7 mouse cellular contexts compared by ENCODE assay signal in the genomic region with DNA sequence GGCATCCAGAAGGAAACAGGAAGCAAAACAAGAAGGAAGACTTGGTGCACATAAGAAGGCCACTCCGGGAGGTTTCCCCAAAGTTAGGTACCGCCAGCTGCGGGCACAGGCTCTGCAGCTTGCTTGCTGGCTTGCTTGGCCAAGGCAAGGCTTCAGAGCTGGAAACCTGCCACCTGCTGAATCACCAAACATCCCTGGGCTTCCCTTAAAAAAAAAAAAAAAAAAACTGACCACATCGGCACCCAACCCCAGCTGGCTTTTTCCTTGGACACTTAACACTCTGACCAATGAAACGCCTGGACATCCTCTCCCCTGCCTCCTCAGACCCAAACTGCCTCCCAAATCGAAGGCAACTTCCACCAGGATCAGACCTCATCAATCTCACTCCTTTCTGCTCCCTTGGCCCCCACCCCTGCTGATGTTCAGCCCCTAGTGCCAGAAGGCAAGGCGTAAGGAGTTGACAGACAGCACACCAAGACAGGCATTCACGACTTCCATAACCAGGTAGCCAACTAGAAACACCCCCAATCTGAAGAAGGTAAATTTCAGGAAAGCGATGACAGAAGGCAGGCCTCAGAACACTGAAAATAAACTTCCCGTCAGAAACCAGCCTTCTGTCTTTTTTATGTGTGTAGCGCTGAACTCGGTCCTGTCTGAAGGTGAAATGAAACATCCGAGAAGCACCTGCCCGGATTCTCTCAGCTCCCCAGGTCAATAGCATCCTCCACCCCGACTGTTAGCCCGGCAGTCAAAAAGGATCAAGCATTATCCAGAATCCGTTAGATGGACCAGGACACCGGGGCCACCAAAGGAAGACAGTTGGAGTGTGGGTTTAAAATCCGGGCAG. TPM values are rescaled to one million over a fixed set of nuclear protein-coding genes. Genes with fewer than 3 reads are reported as not detected.
DNase-seq lines count a peak whose midpoint lies in the region; ATAC-seq and TF ChIP-seq lines count a peak whose summit lies in the region.

No protein-coding gene starts in this region.

- no peak overlapping the region for H3K9ac ChIP-seq in ES-E14 (ENCODE audit: insufficient read depth, low read depth, low read length, poor library complexity, severe bottlenecking)
- peak overlapping the region; percentile 82 for H3K9ac ChIP-seq in forebrain, embryonic 13.5 days

- in situ Hi-C loops in ES-E14 (cut with MboI; ENCODE audit: low sequenced_read_pairs in 2 of 2, unreplicated experiment in 2 of 2) = no loop called here

- no peaks in the 10 kb centered on the region for H3K36me3 ChIP-seq in ES-E14 (ENCODE audit: control insufficient read depth, insufficient read depth, low read length, poor library complexity, severe bottlenecking)
- H3K36me3 ChIP-seq in forebrain, embryonic 13.5 days (ENCODE audit: poor library complexity, severe bottlenecking) = no peaks in the 10 kb centered on the region
- H3K36me3 ChIP-seq in splenic B cell, adult 2 months (ENCODE audit: control insufficient read depth, insufficient read depth, low read length, poor library complexity, severe bottlenecking) = no peaks in the 10 kb centered on the region

- H3K9me3 ChIP-seq in ES-E14 (ENCODE audit: control insufficient read depth, insufficient read depth, low read depth, low read length) = no peaks in the 10 kb centered on the region
- no peaks in the 10 kb centered on the region for H3K9me3 ChIP-seq in forebrain, embryonic 13.5 days (replicated peaks)

- 28% methylated on average over 19 of the region's 19 CpGs for WGBS in forebrain, embryonic 13.5 days

- H3K4me1 ChIP-seq in ES-E14 (ENCODE audit: control insufficient read depth in 2 of 2, insufficient read depth in 2 of 2, low read length in 2 of 2, poor library complexity in 1 of 2) = peaks cover 4 to 8% of the 10 kb centered on the region in 2 experiments; a peak in 1 of 4 replicates
- H3K4me1 ChIP-seq in forebrain, embryonic 13.5 days = peaks cover 15% of the 10 kb centered on the region

- peak overlapping the region; percentile 91 for H3K4me2 ChIP-seq in forebrain, embryonic 13.5 days

- H3K27ac ChIP-seq in ES-E14 (ENCODE audit: insufficient read depth, low read depth, low read length, poor library complexity, severe bottlenecking) = no peak overlapping the region
- no peak overlapping the region for H3K27ac ChIP-seq in forebrain, embryonic 13.5 days

- peak overlapping the region; percentile 84 to 99 for H3K4me3 ChIP-seq in ES-E14 (ENCODE audit: insufficient read depth in 1 of 2, low read depth in 1 of 2, low read length in 2 of 2, poor library complexity in 1 of 2, severe bottlenecking in 1 of 2)
- H3K4me3 ChIP-seq in forebrain, embryonic 13.5 days = peak overlapping the region; percentile 74

- H3K27me3 ChIP-seq in forebrain, embryonic 13.5 days = peaks cover 12% of the 10 kb centered on the region; the same call in 1 of the 2 replicates
- H3K27me3 ChIP-seq in splenic B cell, adult 2 months (ENCODE audit: control insufficient read depth, insufficient read depth, low read length, poor library complexity, severe bottlenecking) = no peaks in the 10 kb centered on the region

- DNase-seq in ES-E14 (ENCODE audit: low read depth, low spot score) = no peak
- peak; percentile 90 for DNase-seq in adrenal gland, postnatal 10 days
- DNase-seq in heart, postnatal 4 days = peak; percentile 82
- DNase-seq in layer of hippocampus, postnatal 10 days (ENCODE audit: low spot score in 2 of 2) = peak; percentile 43 to 62
- peak; percentile 86 for DNase-seq in lung, postnatal 36 days
- peak; percentile 19 for DNase-seq in splenic B cell, adult 2 months (ENCODE audit: low read depth, low spot score)

- no peak for ATAC-seq in forebrain, embryonic 13.5 days

TF ChIP-seq in ES-E14, 5 proteins besides CTCF, POLR2A, EP300 and RAD21:
- TF ChIP-seq CHD2 (IDR thresholded peaks at IDR 0.05; ENCODE audit: low read depth, low read length) (no peak), ZNF384 (IDR thresholded peaks at IDR 0.05; ENCODE audit: low read depth, low read length) (peak; percentile 41; the same call in 1 of the 2 replicates)

RNA-seq across cellular contexts. Expression of a gene that starts 2.7 kb away (rescaled TPM):
- total RNA-seq in ES-E14 (2012; rRNA removed) = 42.5 and 57.0 TPM in 2 replicates
- total RNA-seq in adrenal gland, postnatal 10 days (2021) = 10 to 100 TPM; 56.3 to 58.4 TPM
- 9.9 and 11.1 TPM in 2 replicates for polyA plus RNA-seq in forebrain, embryonic 13.5 days (2015; fragmentation: Nextera tagmentation; extraction: Ambion mirVana)
- 10 to 100 TPM; 50.5 to 57.4 TPM for total RNA-seq in heart, postnatal 4 days (2021)
- total RNA-seq in layer of hippocampus, postnatal 10 days (2021) = 10 to 100 TPM; 36.3 to 44.3 TPM
